Mouse (Mus musculus): ENCODE results near the gene Atp7a. TPM values are rescaled to one million over a fixed set of nuclear protein-coding genes. Genes with fewer than 3 reads are reported as not detected.

Atp7a gene
- polyA plus RNA-seq, 1 experiment from 2014 or later = 34.4 TPM

DNA sequence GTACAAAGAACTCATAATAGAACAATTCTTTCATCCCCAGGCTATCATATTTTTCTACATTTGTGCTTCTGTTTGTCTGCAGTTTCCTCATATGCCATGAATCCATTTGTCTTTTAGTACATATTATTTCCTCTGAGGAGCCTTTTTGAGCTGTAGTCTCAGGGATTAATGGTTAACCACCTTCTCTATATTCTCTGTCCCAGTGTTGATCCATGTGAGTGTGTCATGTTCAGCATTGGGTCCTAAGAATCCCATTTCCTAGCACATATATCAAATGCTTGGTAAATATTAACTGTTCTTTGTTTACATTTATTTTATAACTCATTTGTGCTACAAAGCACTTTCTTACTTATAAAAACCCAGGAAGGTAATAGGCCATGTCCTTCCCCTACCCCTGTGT is 55.4 kb downstream of the Atp7a start:
- Histone ChIP-seq H3K9me3 (ENCODE audit: low read depth, low read length) (no peaks in the 10 kb centered on the region), H3K27me3 (ENCODE audit: insufficient read depth, low read length) (no peaks in the 10 kb centered on the region), H3K27ac (ENCODE audit: low read depth) (no peak overlapping the region), H3K4me3 (ENCODE audit: low read depth, low read length) (no peak overlapping the region), H3K36me3 (ENCODE audit: insufficient read depth) (peaks cover 8% of the 10 kb centered on the region; the same call in 1 of the 2 replicates), H3K9ac (no peak overlapping the region), H3K4me1 (ENCODE audit: insufficient read depth) (no peaks in the 10 kb centered on the region), H3K4me2 (no peak overlapping the region)
- ATAC-seq (ENCODE audit: insufficient read depth) (no peak), DNase-seq (no peak)
- no peak for TF ChIP-seq CTCF (IDR thresholded peaks at IDR 0.05; ENCODE audit: low read depth)

- no peak for TF ChIP-seq CTCF (IDR thresholded peaks at IDR 0.05; ENCODE audit: low read depth)
- no peaks in the 10 kb centered on the region for H3K27me3 ChIP-seq (ENCODE audit: insufficient read depth, low read length)
- H3K9me3 ChIP-seq (ENCODE audit: low read depth, low read length) = no peaks in the 10 kb centered on the region
- H3K27ac ChIP-seq (ENCODE audit: low read depth) = no peak overlapping the region
- 85% methylated on average over 3 of the region's 3 CpGs for WGBS
- no peak for DNase-seq
- no peak overlapping the region for H3K4me2 ChIP-seq
- H3K4me3 ChIP-seq (ENCODE audit: low read depth, low read length) = no peak overlapping the region
- no peaks in the 10 kb centered on the region for H3K4me1 ChIP-seq (ENCODE audit: insufficient read depth)
- no peak for ATAC-seq (ENCODE audit: insufficient read depth)
- peaks cover 8% of the 10 kb centered on the region; the same call in 1 of the 2 replicates for H3K36me3 ChIP-seq (ENCODE audit: insufficient read depth)
- no peak overlapping the region for H3K9ac ChIP-seq
Measured at GRCm38 (mm10) chrX:106085132-106085531, 58.1 kb downstream of the Atp7a start.

- ATAC-seq (ENCODE audit: insufficient read depth) (no peak), DNase-seq (no peak)
- Histone ChIP-seq H3K4me1 (ENCODE audit: insufficient read depth) (no peaks in the 10 kb centered on the region), H3K9ac (no peak overlapping the region), H3K36me3 (ENCODE audit: insufficient read depth) (peaks cover 8% of the 10 kb centered on the region; the same call in 1 of the 2 replicates), H3K4me2 (no peak overlapping the region), H3K9me3 (ENCODE audit: low read depth, low read length) (no peaks in the 10 kb centered on the region), H3K27me3 (ENCODE audit: insufficient read depth, low read length) (no peaks in the 10 kb centered on the region), H3K27ac (ENCODE audit: low read depth) (no peak overlapping the region), H3K4me3 (ENCODE audit: low read depth, low read length) (no peak overlapping the region)
- WGBS = 88% methylated on average over 2 of the region's 2 CpGs
- TF ChIP-seq CTCF (IDR thresholded peaks at IDR 0.05; ENCODE audit: low read depth) = no peak
Measured at GRCm38 (mm10) chrX:106085564-106085963, 58.5 kb downstream of the Atp7a start.

DNA sequence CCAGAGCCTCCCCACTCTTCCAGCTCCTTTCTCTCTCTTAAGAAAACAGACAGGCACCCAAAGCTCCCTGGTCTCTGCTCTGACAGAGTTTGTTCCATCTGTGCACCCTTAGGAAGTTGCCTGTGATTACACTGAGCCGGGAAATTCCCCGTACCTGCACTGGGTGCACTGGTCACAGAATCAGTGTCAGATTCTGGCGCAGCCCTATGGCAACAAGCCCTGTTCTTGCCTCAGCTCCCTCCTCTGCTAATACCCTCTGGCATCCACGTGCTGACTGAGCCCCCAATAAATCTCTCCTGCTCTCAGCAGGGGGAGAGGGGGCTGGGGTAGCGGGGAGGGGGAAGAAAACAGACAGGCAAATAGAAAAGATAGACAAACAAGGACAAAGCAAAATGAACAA is 65.9 kb downstream of the Atp7a start:
- DNase-seq = no peak
- no peaks in the 10 kb centered on the region for H3K4me1 ChIP-seq (ENCODE audit: insufficient read depth)
- H3K9ac ChIP-seq = no peak overlapping the region
- no peaks in the 10 kb centered on the region for H3K27me3 ChIP-seq (ENCODE audit: insufficient read depth, low read length)
- H3K4me2 ChIP-seq = no peak overlapping the region
- WGBS = 40% methylated on average over 5 of the region's 5 CpGs
- no peaks in the 10 kb centered on the region for H3K36me3 ChIP-seq (ENCODE audit: insufficient read depth)
- H3K27ac ChIP-seq (ENCODE audit: low read depth) = no peak overlapping the region
- H3K4me3 ChIP-seq (ENCODE audit: low read depth, low read length) = no peak overlapping the region
- TF ChIP-seq CTCF (IDR thresholded peaks at IDR 0.05; ENCODE audit: low read depth) = no peak
- no peaks in the 10 kb centered on the region for H3K9me3 ChIP-seq (ENCODE audit: low read depth, low read length)
- ATAC-seq (ENCODE audit: insufficient read depth) = no peak

- no peaks in the 10 kb centered on the region for H3K4me1 ChIP-seq (ENCODE audit: insufficient read depth)
- H3K4me2 ChIP-seq = no peak overlapping the region
- H3K27me3 ChIP-seq (ENCODE audit: insufficient read depth, low read length) = no peaks in the 10 kb centered on the region
- 47% methylated on average over 2 of the region's 2 CpGs for WGBS
- no peak for ATAC-seq (ENCODE audit: insufficient read depth)
- peaks cover 9% of the 10 kb centered on the region; the same call in 1 of the 2 replicates for H3K36me3 ChIP-seq (ENCODE audit: insufficient read depth)
- H3K4me3 ChIP-seq (ENCODE audit: low read depth, low read length) = no peak overlapping the region
- H3K9ac ChIP-seq = no peak overlapping the region
- no peaks in the 10 kb centered on the region for H3K9me3 ChIP-seq (ENCODE audit: low read depth, low read length)
- H3K27ac ChIP-seq (ENCODE audit: low read depth) = no peak overlapping the region
- peak; percentile 54 for TF ChIP-seq CTCF (IDR thresholded peaks at IDR 0.05; ENCODE audit: low read depth)
- DNase-seq = peak; percentile 57
Measured at GRCm38 (mm10) chrX:106105464-106105863, 78.4 kb downstream of the Atp7a start.

GRCm38 (mm10) chrX:106113881-106114280 is 86.8 kb downstream of the Atp7a start:
- no peak for ATAC-seq (ENCODE audit: insufficient read depth)
- Histone ChIP-seq H3K27ac (ENCODE audit: low read depth) (no peak overlapping the region), H3K27me3 (ENCODE audit: insufficient read depth, low read length) (no peaks in the 10 kb centered on the region), H3K36me3 (ENCODE audit: insufficient read depth) (peaks cover 10% of the 10 kb centered on the region; the same call in 1 of the 2 replicates), H3K4me3 (ENCODE audit: low read depth, low read length) (no peak overlapping the region), H3K9ac (no peak overlapping the region), H3K9me3 (ENCODE audit: low read depth, low read length) (no peaks in the 10 kb centered on the region), H3K4me1 (ENCODE audit: insufficient read depth) (no peaks in the 10 kb centered on the region), H3K4me2 (no peak overlapping the region)
- no peak for DNase-seq
- TF ChIP-seq CTCF (IDR thresholded peaks at IDR 0.05; ENCODE audit: low read depth) = no peak
- 84% methylated on average over 4 of the region's 4 CpGs for WGBS

DNA sequence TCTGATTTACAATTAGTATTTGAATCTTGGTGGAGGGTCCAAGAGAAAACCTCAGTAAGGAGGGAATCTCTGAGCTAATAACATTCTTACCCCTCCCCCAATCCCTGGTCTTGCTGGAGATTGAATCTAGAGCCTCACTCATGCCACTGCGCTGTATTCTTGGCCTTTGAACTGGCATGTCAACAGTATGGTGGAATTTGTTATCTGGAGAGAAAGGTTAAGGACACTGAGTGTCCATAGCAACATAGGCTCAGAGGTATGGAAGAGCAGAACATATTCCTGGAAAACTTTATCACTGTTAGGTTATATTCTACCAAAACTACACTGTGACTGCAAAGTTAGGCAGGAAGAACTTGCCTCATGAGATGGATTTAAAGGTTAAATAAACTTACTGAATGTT is 87.6 kb downstream of the Atp7a start:
- WGBS = 67% methylated on average over 1 of the region's 1 CpGs
- no peak for ATAC-seq (ENCODE audit: insufficient read depth)
- Histone ChIP-seq H3K27ac (ENCODE audit: low read depth) (no peak overlapping the region), H3K9ac (no peak overlapping the region), H3K4me3 (ENCODE audit: low read depth, low read length) (no peak overlapping the region), H3K36me3 (ENCODE audit: insufficient read depth) (peaks cover 13% of the 10 kb centered on the region; the same call in 1 of the 2 replicates), H3K4me2 (no peak overlapping the region), H3K27me3 (ENCODE audit: insufficient read depth, low read length) (no peaks in the 10 kb centered on the region), H3K9me3 (ENCODE audit: low read depth, low read length) (no peaks in the 10 kb centered on the region), H3K4me1 (ENCODE audit: insufficient read depth) (no peaks in the 10 kb centered on the region)
- no peak for DNase-seq
- TF ChIP-seq CTCF (IDR thresholded peaks at IDR 0.05; ENCODE audit: low read depth) = no peak

DNA sequence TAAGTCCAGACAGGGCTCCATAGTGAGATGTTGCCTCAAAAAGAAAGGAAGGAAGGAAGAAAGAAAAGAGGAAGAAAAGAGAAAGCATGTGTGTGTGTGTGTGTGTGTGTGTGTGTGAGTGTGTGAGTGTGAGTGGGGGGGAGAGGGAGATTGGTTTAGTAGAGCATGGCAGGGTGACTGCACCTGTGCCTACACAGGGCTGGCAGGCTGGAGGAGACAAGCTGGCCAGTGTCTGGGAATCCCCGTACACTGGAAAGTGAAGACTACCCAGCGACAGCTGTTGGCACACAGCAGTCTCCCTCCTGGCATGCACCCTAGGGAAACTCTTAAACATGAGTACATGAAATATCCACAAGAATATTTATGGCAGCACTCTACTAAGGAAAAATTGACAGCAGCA is 95.7 kb downstream of the Atp7a start:
- Histone ChIP-seq H3K9ac (no peak overlapping the region), H3K4me2 (no peak overlapping the region), H3K27me3 (ENCODE audit: insufficient read depth, low read length) (no peaks in the 10 kb centered on the region), H3K4me3 (ENCODE audit: low read depth, low read length) (no peak overlapping the region), H3K36me3 (ENCODE audit: insufficient read depth) (peaks cover 15% of the 10 kb centered on the region; the same call in 1 of the 2 replicates), H3K27ac (ENCODE audit: low read depth) (no peak overlapping the region), H3K4me1 (ENCODE audit: insufficient read depth) (no peaks in the 10 kb centered on the region), H3K9me3 (ENCODE audit: low read depth, low read length) (no peaks in the 10 kb centered on the region)
- DNase-seq = no peak
- ATAC-seq (ENCODE audit: insufficient read depth) = no peak
- TF ChIP-seq CTCF (IDR thresholded peaks at IDR 0.05; ENCODE audit: low read depth) = no peak
- 76% methylated on average over 2 of the region's 2 CpGs for WGBS

All from lung, embryonic 14.5 days (tissue).